Mouse (Mus musculus): ENCODE results near the gene Arhgap31. TPM values are rescaled to one million over a fixed set of nuclear protein-coding genes. Genes with fewer than 3 reads are reported as not detected.
A peak's percentile ranks its signal among the peaks of the same experiment; 100 is the strongest.

Gene Arhgap31
- polyA plus RNA-seq, 1 experiment from 2014 or later = 19.9 TPM

GRCm38 (mm10) chr16:38700392-38701162 lies 12.5 kb downstream of the Arhgap31 start:
- Histone ChIP-seq H3K27ac (no peak overlapping the region), H3K4me3 (no peak overlapping the region), H3K9me3 (no peaks in the 10 kb centered on the region), H3K4me1 (peaks cover 21% of the 10 kb centered on the region), H3K27me3 (no peaks in the 10 kb centered on the region), H3K4me2 (no peak overlapping the region), H3K9ac (no peak overlapping the region), H3K36me3 (0 out of 2 replicates have a peak, but pooled peaks cover 3% of the 10 kb centered on the region)
- 60% methylated on average over 16 of the region's 16 CpGs for WGBS
- ATAC-seq (ENCODE audit: borderline replicate concordance, extremely low read depth, low FRiP score, low TSS enrichment) = no peak

- Histone ChIP-seq H3K27me3 (no peaks in the 10 kb centered on the region), H3K4me1 (peaks cover 19% of the 10 kb centered on the region), H3K9ac (no peak overlapping the region), H3K9me3 (no peaks in the 10 kb centered on the region), H3K36me3 (0 out of 2 replicates have a peak, but pooled peaks cover 3% of the 10 kb centered on the region), H3K27ac (no peak overlapping the region), H3K4me2 (no peak overlapping the region), H3K4me3 (no peak overlapping the region)
- ATAC-seq (ENCODE audit: borderline replicate concordance, extremely low read depth, low FRiP score, low TSS enrichment) = no peak
- WGBS = 85% methylated on average over 5 of the region's 5 CpGs
Measured at GRCm38 (mm10) chr16:38697611-38698010, 15.5 kb downstream of the Arhgap31 start.

- Histone ChIP-seq H3K9me3 (no peaks in the 10 kb centered on the region), H3K9ac (no peak overlapping the region), H3K27me3 (no peaks in the 10 kb centered on the region), H3K4me2 (no peak overlapping the region), H3K36me3 (0 out of 2 replicates have a peak, but pooled peaks cover 3% of the 10 kb centered on the region), H3K4me1 (peaks cover 4% of the 10 kb centered on the region; the same call in 1 of the 2 replicates), H3K27ac (no peak overlapping the region), H3K4me3 (no peak overlapping the region)
- ATAC-seq (ENCODE audit: borderline replicate concordance, extremely low read depth, low FRiP score, low TSS enrichment) = no peak
- 81% methylated on average over 5 of the region's 5 CpGs for WGBS
Measured at GRCm38 (mm10) chr16:38695557-38695956, 17.5 kb downstream of the Arhgap31 start.

GRCm38 (mm10) chr16:38694906-38695540 lies 18.1 kb downstream of the Arhgap31 start:
- 89% methylated on average over 6 of the region's 6 CpGs for WGBS
- H3K9ac ChIP-seq = no peak overlapping the region
- H3K36me3 ChIP-seq = 0 out of 2 replicates have a peak, but pooled peaks cover 3% of the 10 kb centered on the region
- no peak overlapping the region for H3K27ac ChIP-seq
- no peaks in the 10 kb centered on the region for H3K27me3 ChIP-seq
- H3K4me3 ChIP-seq = no peak overlapping the region
- H3K4me2 ChIP-seq = no peak overlapping the region
- H3K4me1 ChIP-seq = peaks cover 2% of the 10 kb centered on the region; the same call in 1 of the 2 replicates
- no peak for ATAC-seq (ENCODE audit: borderline replicate concordance, extremely low read depth, low FRiP score, low TSS enrichment)
- H3K9me3 ChIP-seq = no peaks in the 10 kb centered on the region

- ATAC-seq (ENCODE audit: borderline replicate concordance, extremely low read depth, low FRiP score, low TSS enrichment) = no peak
- Histone ChIP-seq H3K27me3 (no peaks in the 10 kb centered on the region), H3K36me3 (no peaks in the 10 kb centered on the region), H3K4me1 (peaks cover 20% of the 10 kb centered on the region), H3K9ac (no peak overlapping the region), H3K4me3 (no peak overlapping the region), H3K4me2 (no peak overlapping the region), H3K27ac (no peak overlapping the region), H3K9me3 (no peaks in the 10 kb centered on the region)
- 87% methylated on average over 5 of the region's 5 CpGs for WGBS
Measured at GRCm38 (mm10) chr16:38690501-38690900, 22.6 kb downstream of the Arhgap31 start.

GRCm38 (mm10) chr16:38689786-38690185 lies 23.3 kb downstream of the Arhgap31 start:
- H3K4me1 ChIP-seq = peaks cover 20% of the 10 kb centered on the region
- no peaks in the 10 kb centered on the region for H3K36me3 ChIP-seq
- no peak overlapping the region for H3K4me3 ChIP-seq
- 0 out of 2 replicates have a peak overlapping the region, but pooled peaks have one; percentile 21 for H3K27ac ChIP-seq
- ATAC-seq (ENCODE audit: borderline replicate concordance, extremely low read depth, low FRiP score, low TSS enrichment) = no peak; the same call in 1 of the 2 replicates
- H3K9ac ChIP-seq = no peak overlapping the region
- H3K9me3 ChIP-seq = no peaks in the 10 kb centered on the region
- no peaks in the 10 kb centered on the region for H3K27me3 ChIP-seq
- no peak overlapping the region for H3K4me2 ChIP-seq
- WGBS = 61% methylated on average over 10 of the region's 10 CpGs

GRCm38 (mm10) chr16:38688531-38689264 lies 24.4 kb downstream of the Arhgap31 start:
- Histone ChIP-seq H3K36me3 (no peaks in the 10 kb centered on the region), H3K27me3 (no peaks in the 10 kb centered on the region), H3K4me1 (peaks cover 20% of the 10 kb centered on the region), H3K4me2 (no peak overlapping the region), H3K9ac (no peak overlapping the region), H3K27ac (no peak overlapping the region), H3K4me3 (no peak overlapping the region), H3K9me3 (no peaks in the 10 kb centered on the region)
- 78% methylated on average over 12 of the region's 12 CpGs for WGBS
- ATAC-seq (ENCODE audit: borderline replicate concordance, extremely low read depth, low FRiP score, low TSS enrichment) = no peak

- H3K4me1 ChIP-seq = peaks cover 25% of the 10 kb centered on the region
- ATAC-seq (ENCODE audit: borderline replicate concordance, extremely low read depth, low FRiP score, low TSS enrichment) = no peak
- H3K4me2 ChIP-seq = no peak overlapping the region
- H3K4me3 ChIP-seq = no peak overlapping the region
- H3K9ac ChIP-seq = no peak overlapping the region
- no peaks in the 10 kb centered on the region for H3K27me3 ChIP-seq
- 56% methylated on average over 6 of the region's 6 CpGs for WGBS
- H3K9me3 ChIP-seq = no peaks in the 10 kb centered on the region
- no peak overlapping the region for H3K27ac ChIP-seq
- H3K36me3 ChIP-seq = no peaks in the 10 kb centered on the region
Measured at GRCm38 (mm10) chr16:38687673-38688072, 25.4 kb downstream of the Arhgap31 start.

- no peaks in the 10 kb centered on the region for H3K9me3 ChIP-seq
- no peak overlapping the region for H3K4me3 ChIP-seq
- 20% methylated on average over 7 of the region's 7 CpGs for WGBS
- no peak overlapping the region for H3K27ac ChIP-seq
- H3K9ac ChIP-seq = no peak overlapping the region
- ATAC-seq (ENCODE audit: borderline replicate concordance, extremely low read depth, low FRiP score, low TSS enrichment) = no peak
- no peaks in the 10 kb centered on the region for H3K27me3 ChIP-seq
- peaks cover 23% of the 10 kb centered on the region for H3K4me1 ChIP-seq
- H3K36me3 ChIP-seq = no peaks in the 10 kb centered on the region
- H3K4me2 ChIP-seq = no peak overlapping the region
Measured at GRCm38 (mm10) chr16:38683094-38683493, 30.0 kb downstream of the Arhgap31 start.

GRCm38 (mm10) chr16:38681313-38681712 lies 31.8 kb downstream of the Arhgap31 start:
- Histone ChIP-seq H3K4me3 (no peak overlapping the region), H3K4me2 (no peak overlapping the region), H3K36me3 (no peaks in the 10 kb centered on the region), H3K9me3 (no peaks in the 10 kb centered on the region), H3K27ac (no peak overlapping the region), H3K27me3 (no peaks in the 10 kb centered on the region), H3K4me1 (peaks cover 14% of the 10 kb centered on the region), H3K9ac (no peak overlapping the region)
- 76% methylated on average over 2 of the region's 2 CpGs for WGBS
- ATAC-seq (ENCODE audit: borderline replicate concordance, extremely low read depth, low FRiP score, low TSS enrichment) = no peak

- peaks cover 14% of the 10 kb centered on the region for H3K4me1 ChIP-seq
- WGBS = 36% methylated on average over 12 of the region's 12 CpGs
- peak overlapping the region; percentile 44 for H3K27ac ChIP-seq
- H3K4me3 ChIP-seq = no peak overlapping the region
- H3K4me2 ChIP-seq = peak overlapping the region; percentile 30
- H3K36me3 ChIP-seq = no peaks in the 10 kb centered on the region
- H3K9me3 ChIP-seq = no peaks in the 10 kb centered on the region
- ATAC-seq (ENCODE audit: borderline replicate concordance, extremely low read depth, low FRiP score, low TSS enrichment) = no peak
- no peaks in the 10 kb centered on the region for H3K27me3 ChIP-seq
- no peak overlapping the region for H3K9ac ChIP-seq
Measured at GRCm38 (mm10) chr16:38679431-38680021, 33.5 kb downstream of the Arhgap31 start.
